Mouse (Mus musculus): Measurements from ENCODE around the gene Mief1.

DNA sequence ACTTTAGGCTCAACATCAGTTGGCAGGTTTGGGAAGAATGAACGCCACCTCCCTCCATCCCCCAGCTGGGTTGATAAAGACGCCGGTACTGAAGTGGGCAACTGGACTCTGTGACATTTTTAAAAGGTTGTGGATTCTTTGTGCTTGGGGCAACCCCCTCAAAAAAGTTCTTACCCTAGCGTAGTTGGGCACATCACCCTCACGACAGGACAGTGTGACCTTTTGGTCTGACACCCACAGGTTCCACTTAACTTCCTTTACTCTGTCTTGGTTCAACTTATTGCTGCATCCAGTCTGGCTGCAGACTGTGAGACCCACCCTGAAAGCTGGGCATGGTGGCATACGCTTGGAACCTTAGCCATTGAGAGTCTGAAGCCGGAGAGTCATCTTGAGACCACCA, 10.1 kb upstream of the Mief1 start:
- no peak for TF ChIP-seq CTCF (IDR thresholded peaks at IDR 0.05; ENCODE audit: borderline replicate concordance, extremely low read depth, insufficient read depth, insufficient read length)
- TF ChIP-seq POLR2A (IDR thresholded peaks at IDR 0.05; ENCODE audit: borderline replicate concordance, extremely low read depth, insufficient read depth, insufficient read length, poor library complexity, severe bottlenecking): no peak
